Mouse (Mus musculus) forebrain, embryonic 14.5 days (tissue): ENCODE data around the gene Ndufs7. TPM values are rescaled to one million over a fixed set of nuclear protein-coding genes. Genes with fewer than 3 reads are reported as not detected.

Experiments
- ATAC-seq: fragments of 200-750 bp; cut with Nextera tagmentation; 2 replicates; pipeline ENCODE4 v1.8.0; 2017; ENCODE audit warnings: mild to moderate bottlenecking, moderate library complexity
- DNase-seq: peaks from one replicate; pipeline ENCODE4 v3.0.0-alpha.2; 2015; ENCODE audit warnings: low spot score
- H3K27ac ChIP-seq: fragments of 300-500 bp; sonication (generic); 2 replicates; pipeline ENCODE4 v1.5.1; 2014; ENCODE audit warnings: low read depth, mild to moderate bottlenecking, control low read depth, low read length, moderate library complexity
- H3K27me3 ChIP-seq: fragments of 300-500 bp; sonication (generic); replicated peaks from 2 replicates; pipeline ENCODE4 v1.6.1; 2014; ENCODE audit warnings: low read length, control low read depth, mixed read lengths; ENCODE audit not compliant: control insufficient read depth, insufficient read depth
- H3K36me3 ChIP-seq: fragments of 300-500 bp; sonication (generic); 2 replicates; pipeline ENCODE4 v1.6.1; 2014; ENCODE audit warnings: low read length, control low read depth; ENCODE audit not compliant: control insufficient read depth, insufficient read depth
- H3K4me1 ChIP-seq: fragments of 300-500 bp; sonication (generic); 2 replicates; pipeline ENCODE4 v1.6.1; 2014; ENCODE audit warnings: antibody characterized with exemption, low read length, control low read depth; ENCODE audit not compliant: control insufficient read depth, insufficient read depth
- H3K4me2 ChIP-seq: fragments of 300-500 bp; sonication (generic); 2 replicates; pipeline ENCODE4 v1.6.1; 2014; ENCODE audit warnings: mild to moderate bottlenecking, control low read depth, low read length
- H3K4me3 ChIP-seq: fragments of 300-500 bp; sonication (generic); 2 replicates; pipeline ENCODE4 v1.5.1; 2014; ENCODE audit warnings: low read depth, low read length, control low read depth
- H3K9ac ChIP-seq: fragments of 300-500 bp; sonication (generic); 2 replicates; pipeline ENCODE4 v1.6.1; 2014; ENCODE audit warnings: mild to moderate bottlenecking, low read length, control low read depth, moderate library complexity
- H3K9me3 ChIP-seq: fragments of 300-500 bp; sonication (generic); replicated peaks from 2 replicates; pipeline ENCODE4 v1.6.1; 2016; ENCODE audit warnings: low read length, control low read depth, mixed read lengths; ENCODE audit not compliant: control insufficient read depth
- WGBS: fragments of 180-500 bp; shearing (Covaris S2); extraction: QIAGEN DNeasy Blood & Tissue Kit; methylation state at CpG from one replicate; pipeline ENCODE4 v1.1.7; 2014; 5-methylcytosine and 5-hydroxymethylcytosine counted together
- polyA plus RNA-seq: library from polyadenylated mRNA; unstranded; fragments of >200 nt; fragmentation: Nextera tagmentation; extraction: Ambion mirVana; gene quantifications from 2 replicates; pipeline ENCODE4 v1.2.1, GENCODE M21; 2014

Gene Ndufs7
- polyA plus RNA-seq, 1 experiment from 2014 or later, result 351 TPM

GRCm38 (mm10) chr10:80278390-80278789, 29.5 kb downstream of the Ndufs7 start:
- no peak overlapping the region for H3K9ac ChIP-seq
- DNase-seq (no peak), ATAC-seq (no peak)
- H3K4me1 ChIP-seq, result no peaks in the 10 kb centered on the region
- 92% methylated on average over 9 of the region's 9 CpGs for WGBS
- H3K36me3 ChIP-seq, result peaks cover 98% of the 10 kb centered on the region
- no peak overlapping the region for H3K4me2 ChIP-seq
- no peaks in the 10 kb centered on the region for H3K27me3 ChIP-seq
- no peak overlapping the region for H3K4me3 ChIP-seq
- H3K27ac ChIP-seq, result no peak overlapping the region
- H3K9me3 ChIP-seq, result no peaks in the 10 kb centered on the region

GRCm38 (mm10) chr10:80279273-80279672, 30.4 kb downstream of the Ndufs7 start:
- H3K9me3 ChIP-seq, result no peaks in the 10 kb centered on the region
- no peak overlapping the region for H3K4me3 ChIP-seq
- ATAC-seq, result no peak
- 94% methylated on average over 12 of the region's 12 CpGs for WGBS
- H3K36me3 ChIP-seq, result peaks cover 98% of the 10 kb centered on the region
- no peak overlapping the region for H3K9ac ChIP-seq
- no peak overlapping the region for H3K4me2 ChIP-seq
- H3K4me1 ChIP-seq, result no peaks in the 10 kb centered on the region
- no peak for DNase-seq
- no peaks in the 10 kb centered on the region for H3K27me3 ChIP-seq
- H3K27ac ChIP-seq, result no peak overlapping the region

GRCm38 (mm10) chr10:80281304-80281703, 32.4 kb downstream of the Ndufs7 start:
- Histone ChIP-seq H3K4me1 (no peaks in the 10 kb centered on the region), H3K9ac (no peak overlapping the region), H3K36me3 (peaks cover 96% of the 10 kb centered on the region), H3K27ac (no peak overlapping the region; the same call in 1 of the 2 replicates), H3K9me3 (no peaks in the 10 kb centered on the region), H3K4me2 (no peak overlapping the region), H3K27me3 (no peaks in the 10 kb centered on the region), H3K4me3 (no peak overlapping the region)
- no peak for ATAC-seq
- DNase-seq, result no peak
- WGBS, result 92% methylated on average over 7 of the region's 7 CpGs

GRCm38 (mm10) chr10:80281921-80282371, 33.0 kb downstream of the Ndufs7 start:
- Histone ChIP-seq H3K27me3 (no peaks in the 10 kb centered on the region), H3K9me3 (no peaks in the 10 kb centered on the region), H3K36me3 (peaks cover 96% of the 10 kb centered on the region), H3K9ac (no peak overlapping the region), H3K4me1 (no peaks in the 10 kb centered on the region), H3K4me3 (no peak overlapping the region), H3K4me2 (no peak overlapping the region), H3K27ac (no peak overlapping the region; the same call in 1 of the 2 replicates)
- 75% methylated on average over 8 of the region's 8 CpGs for WGBS
- ATAC-seq, result no peak
- no peak for DNase-seq

- no peak overlapping the region for H3K4me2 ChIP-seq
- H3K27ac ChIP-seq, result no peak overlapping the region
These were observed 33.8 kb downstream of the Ndufs7 start for GRCm38 (mm10) chr10:80282481-80283441.

GRCm38 (mm10) chr10:80285222-80286070, 36.5 kb downstream of the Ndufs7 start:
- H3K9me3 ChIP-seq, result no peaks in the 10 kb centered on the region
- no peak for ATAC-seq
- WGBS, result 82% methylated on average over 15 of the region's 15 CpGs
- no peaks in the 10 kb centered on the region for H3K4me1 ChIP-seq
- H3K9ac ChIP-seq, result no peak overlapping the region
- H3K27me3 ChIP-seq, result no peaks in the 10 kb centered on the region
- no peak overlapping the region for H3K4me2 ChIP-seq
- no peak for DNase-seq
- H3K4me3 ChIP-seq, result no peak overlapping the region
- no peak overlapping the region for H3K27ac ChIP-seq
- H3K36me3 ChIP-seq, result peaks cover 84% of the 10 kb centered on the region

More at GRCm38 (mm10) chr10:80282481-80283441, 33.8 kb downstream of the Ndufs7 start:
- Histone ChIP-seq H3K4me1 (no peaks in the 10 kb centered on the region), H3K36me3 (peaks cover 95% of the 10 kb centered on the region), H3K27me3 (no peaks in the 10 kb centered on the region), H3K4me3 (no peak overlapping the region), H3K9me3 (no peaks in the 10 kb centered on the region), H3K9ac (no peak overlapping the region)
- ATAC-seq (no peak), DNase-seq (no peak)
- WGBS, result 91% methylated on average over 20 of the region's 20 CpGs

- peaks cover 4% of the 10 kb centered on the region; the same call in 1 of the 2 replicates for H3K4me1 ChIP-seq
- H3K27me3 ChIP-seq, result no peaks in the 10 kb centered on the region
- H3K36me3 ChIP-seq, result peaks cover 58% of the 10 kb centered on the region
- DNase-seq (no peak), ATAC-seq (no peak)
- H3K27ac ChIP-seq, result no peak overlapping the region
- no peak overlapping the region for H3K4me3 ChIP-seq
- WGBS, result 92% methylated on average over 12 of the region's 12 CpGs
- H3K4me2 ChIP-seq, result no peak overlapping the region
- H3K9me3 ChIP-seq, result no peaks in the 10 kb centered on the region
- H3K9ac ChIP-seq, result no peak overlapping the region
These were observed 39.2 kb downstream of the Ndufs7 start for GRCm38 (mm10) chr10:80288097-80288496.

- ATAC-seq, result no peak
- peaks cover 58% of the 10 kb centered on the region for H3K36me3 ChIP-seq
These were observed 39.7 kb downstream of the Ndufs7 start for GRCm38 (mm10) chr10:80288657-80289056.

More at GRCm38 (mm10) chr10:80288657-80289056, 39.7 kb downstream of the Ndufs7 start:
- 75% methylated on average over 8 of the region's 8 CpGs for WGBS
- Histone ChIP-seq H3K4me3 (no peak overlapping the region), H3K9ac (no peak overlapping the region), H3K4me2 (no peak overlapping the region), H3K9me3 (no peaks in the 10 kb centered on the region), H3K27ac (no peak overlapping the region), H3K27me3 (no peaks in the 10 kb centered on the region), H3K4me1 (peaks cover 10% of the 10 kb centered on the region; the same call in 1 of the 2 replicates)
- DNase-seq, result no peak
